Comparison of ENCODE assay signal across 18 mouse cellular contexts in genomic region chr3:82259986-82260652, GRCm38 (mm10).
A peak's percentile ranks its signal among the peaks of the same experiment; 100 is the strongest.
DNase-seq lines count a peak whose midpoint lies in the region; ATAC-seq and TF ChIP-seq lines count a peak whose summit lies in the region.
"Had no signal": no experiment of that assay in that cellular context is flagged by ENCODE, and none has a peak within 500 bp of the region (broad histone marks: within the 10 kb centered on the region; RNA-seq: fewer than 3 reads in every experiment).

No protein-coding gene starts in this region.

- no peak for TF ChIP-seq POLR2A in lung, adult 2 months (IDR thresholded peaks at IDR 0.05; ENCODE audit: borderline replicate concordance, extremely low read depth, low read depth, low read length)

- 0 out of 2 replicates have a peak overlapping the region, but pooled peaks have one; percentile 5 for H3K27ac ChIP-seq in heart, embryonic 13.5 days (replicated peaks)
- no peak overlapping the region for H3K27ac ChIP-seq in lung, postnatal 0 days (ENCODE audit: low read length)
- peak overlapping the region; percentile 73; the same call in 1 of the 2 replicates for H3K27ac ChIP-seq in kidney, embryonic 14.5 days (ENCODE audit: low read depth, low read length)
- H3K27ac ChIP-seq: hindbrain, postnatal 0 days had no signal

- no peak overlapping the region for H3K4me3 ChIP-seq in heart, embryonic 13.5 days
- H3K4me3 ChIP-seq in lung, postnatal 0 days (ENCODE audit: low read depth, low read length) = no peak overlapping the region
- no peak overlapping the region for H3K4me3 ChIP-seq in lung, adult 2 months (replicated peaks; ENCODE audit: extremely low read depth, low read depth, low read length)
- H3K4me3 ChIP-seq in kidney, embryonic 14.5 days (ENCODE audit: low read length) = no peak overlapping the region
- H3K4me3 ChIP-seq: megakaryocyte, embryonic 14.5 days; myocyte had no signal

- no peak overlapping the region for H3K4me2 ChIP-seq in heart, embryonic 13.5 days
- H3K4me2 ChIP-seq in lung, postnatal 0 days (replicated peaks; ENCODE audit: low read depth, low read length) = no peak overlapping the region
- H3K4me2 ChIP-seq in kidney, embryonic 14.5 days (replicated peaks; ENCODE audit: low read depth, low read length) = no peak overlapping the region
- H3K4me2 ChIP-seq: heart, embryonic 11.5 days; liver, embryonic 11.5 days had no signal

- WGBS in heart, embryonic 13.5 days = 62% methylated on average over 4 of the region's 4 CpGs
- WGBS in lung, postnatal 0 days = 60% methylated on average over 4 of the region's 4 CpGs
- 69% methylated on average over 4 of the region's 4 CpGs for WGBS in lung, adult 2 months
- 74% methylated on average over 4 of the region's 4 CpGs for WGBS in kidney, embryonic 14.5 days

- no peaks in the 10 kb centered on the region for H3K9me3 ChIP-seq in heart, embryonic 13.5 days
- H3K9me3 ChIP-seq in lung, postnatal 0 days (ENCODE audit: low read length) = no peaks in the 10 kb centered on the region
- H3K9me3 ChIP-seq in kidney, embryonic 14.5 days (ENCODE audit: control insufficient read depth, low read length) = no peaks in the 10 kb centered on the region
- H3K9me3 ChIP-seq: megakaryocyte, embryonic 14.5 days had no signal

- no peaks in the 10 kb centered on the region for H3K36me3 ChIP-seq in heart, embryonic 13.5 days
- no peaks in the 10 kb centered on the region for H3K36me3 ChIP-seq in lung, postnatal 0 days (ENCODE audit: insufficient read depth, low read length)
- no peaks in the 10 kb centered on the region for H3K36me3 ChIP-seq in kidney, embryonic 14.5 days (ENCODE audit: control insufficient read depth, insufficient read depth, low read length)

- H3K4me1 ChIP-seq in heart, embryonic 13.5 days = peaks cover 10% of the 10 kb centered on the region
- H3K4me1 ChIP-seq in lung, postnatal 0 days (ENCODE audit: insufficient read depth, low read depth, low read length) = no peaks in the 10 kb centered on the region
- H3K4me1 ChIP-seq in lung, adult 2 months (ENCODE audit: control insufficient read depth, insufficient read depth, low read length) = no peaks in the 10 kb centered on the region
- H3K4me1 ChIP-seq in kidney, embryonic 14.5 days (ENCODE audit: control insufficient read depth, insufficient read depth, low read length) = no peaks in the 10 kb centered on the region
- H3K4me1 ChIP-seq: megakaryocyte, embryonic 14.5 days had no signal

- no peak for TF ChIP-seq CTCF in lung, postnatal 0 days (IDR thresholded peaks at IDR 0.05)
- TF ChIP-seq CTCF in lung, adult 2 months (IDR thresholded peaks at IDR 0.05; ENCODE audit: insufficient read depth, low read length) = no peak

- no peaks in the 10 kb centered on the region for H3K27me3 ChIP-seq in heart, embryonic 13.5 days (replicated peaks)
- H3K27me3 ChIP-seq in lung, postnatal 0 days (replicated peaks; ENCODE audit: insufficient read depth, low read length) = no peaks in the 10 kb centered on the region
- H3K27me3 ChIP-seq in kidney, embryonic 14.5 days (ENCODE audit: control insufficient read depth, insufficient read depth, low read length) = no peaks in the 10 kb centered on the region
- H3K27me3 ChIP-seq: CH12.LX; megakaryocyte, embryonic 14.5 days had no signal

- no peak for ATAC-seq in heart, embryonic 13.5 days (ENCODE audit: extremely low read depth, insufficient number of reproducible peaks, low FRiP score, low TSS enrichment)
- ATAC-seq in lung, postnatal 0 days = no peak
- peak; percentile 87 for ATAC-seq in kidney, embryonic 14.5 days (ENCODE audit: low FRiP score, low TSS enrichment)
- no peak for ATAC-seq in activated CD4-positive, CD25-positive, alpha-beta regulatory T cell, adult 4 months
- no peak for ATAC-seq in monocyte, adult 5-6 weeks (replicated peaks; ENCODE audit: insufficient number of reproducible peaks, low FRiP score, low TSS enrichment, poor library complexity, severe bottlenecking)
- ATAC-seq: hindbrain, postnatal 0 days had no signal

- DNase-seq in heart, postnatal 4 days = no peak
- DNase-seq in lung, postnatal 0 days (ENCODE audit: low spot score) = peak; percentile 36
- DNase-seq in lung, adult 2 months = no peak
- peak; percentile 50 to 60 for DNase-seq in kidney, postnatal 4 days
- DNase-seq: adrenal gland, postnatal 36 days; cerebellum, adult 18-20 months; cerebellum, postnatal 36 days; midbrain, embryonic 14.5 days had no signal

- no peak overlapping the region for H3K9ac ChIP-seq in heart, embryonic 13.5 days
- H3K9ac ChIP-seq in lung, postnatal 0 days (replicated peaks; ENCODE audit: low read depth) = no peak overlapping the region
- no peak overlapping the region for H3K9ac ChIP-seq in kidney, embryonic 14.5 days (ENCODE audit: low read depth, low read length)

- TF ChIP-seq EP300 in lung, postnatal 0 days (IDR thresholded peaks at IDR 0.05) = no peak

Comparison
In these comparisons a context has a peak if more than half of its experiments do, and no peak if none do; other contexts are left out.
1. DNase-seq: peak in lung, postnatal 0 days (single experiment) and kidney, postnatal 4 days (2 of 2); none in heart, postnatal 4 days (single experiment) and lung, adult 2 months (single experiment).